In the genomic region with DNA sequence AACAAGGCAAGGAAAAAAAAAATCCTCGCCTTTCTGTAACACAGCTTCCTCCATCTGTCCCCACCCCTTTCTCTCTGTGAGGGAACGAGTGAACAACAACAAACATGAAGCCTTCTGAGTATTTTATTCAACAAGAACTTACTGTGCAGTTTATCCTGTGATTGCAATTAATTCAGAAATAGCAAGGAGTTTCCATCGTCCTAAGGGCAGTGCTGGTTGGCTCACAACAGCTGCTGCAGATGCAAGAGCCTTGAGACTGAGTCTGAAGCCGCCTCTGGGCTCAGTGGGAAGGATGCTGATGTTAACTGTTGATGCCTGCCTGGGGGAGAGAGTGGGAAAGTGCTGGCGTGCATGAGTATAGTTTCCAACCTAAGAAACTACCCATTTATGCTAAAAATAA, we compare ENCODE assay signal across 40 mouse cellular contexts. TPM values are rescaled to one million over a fixed set of nuclear protein-coding genes. Genes with fewer than 3 reads are reported as not detected.
DNase-seq lines count a peak whose midpoint lies in the region; ATAC-seq and TF ChIP-seq lines count a peak whose summit lies in the region.
"Had no signal": no experiment of that assay in that cellular context is flagged by ENCODE, and none has a peak within 500 bp of the region (broad histone marks: within the 10 kb centered on the region; RNA-seq: fewer than 3 reads in every experiment).

No protein-coding gene starts in this region.

- H3K9ac ChIP-seq in forebrain, embryonic 11.5 days (ENCODE audit: low read length) = no peak overlapping the region
- H3K9ac ChIP-seq in midbrain, embryonic 11.5 days (ENCODE audit: low read length) = no peak overlapping the region
- H3K9ac ChIP-seq in midbrain, embryonic 15.5 days = no peak overlapping the region
- H3K9ac ChIP-seq: embryonic facial prominence, embryonic 12.5 days; heart, embryonic 13.5 days; kidney, embryonic 15.5 days; limb, embryonic 13.5 days; neural tube, embryonic 12.5 days had no signal

- WGBS in forebrain, embryonic 11.5 days = 69% methylated on average over 5 of the region's 5 CpGs
- WGBS in forebrain, embryonic 10.5 days = 73% methylated on average over 5 of the region's 5 CpGs
- WGBS in midbrain, embryonic 11.5 days = 67% methylated on average over 5 of the region's 5 CpGs
- WGBS in midbrain, embryonic 15.5 days = 54% methylated on average over 5 of the region's 5 CpGs

- no peaks in the 10 kb centered on the region for H3K9me3 ChIP-seq in forebrain, embryonic 11.5 days (ENCODE audit: control insufficient read depth, low read length)
- no peaks in the 10 kb centered on the region for H3K9me3 ChIP-seq in forebrain, embryonic 10.5 days
- no peaks in the 10 kb centered on the region for H3K9me3 ChIP-seq in midbrain, embryonic 11.5 days (ENCODE audit: control insufficient read depth, low read length)
- no peaks in the 10 kb centered on the region for H3K9me3 ChIP-seq in midbrain, embryonic 15.5 days
- H3K9me3 ChIP-seq: embryonic facial prominence, embryonic 12.5 days; heart, embryonic 13.5 days; kidney, embryonic 15.5 days; limb, embryonic 13.5 days; megakaryocyte, embryonic 14.5 days; neural tube, embryonic 12.5 days had no signal

- intact Hi-C loops in gastrocnemius, adult 2 months (cut with DNase I) = no loop called here

- no peaks in the 10 kb centered on the region for H3K27me3 ChIP-seq in forebrain, embryonic 11.5 days (ENCODE audit: control insufficient read depth, insufficient read depth, low read length)
- no peaks in the 10 kb centered on the region for H3K27me3 ChIP-seq in forebrain, embryonic 10.5 days (ENCODE audit: poor library complexity, severe bottlenecking)
- H3K27me3 ChIP-seq in midbrain, embryonic 11.5 days (ENCODE audit: control insufficient read depth, insufficient read depth, low read length) = no peaks in the 10 kb centered on the region
- H3K27me3 ChIP-seq in midbrain, embryonic 15.5 days (replicated peaks) = no peaks in the 10 kb centered on the region
- H3K27me3 ChIP-seq: heart, embryonic 13.5 days; kidney, embryonic 15.5 days; limb, embryonic 13.5 days; neural tube, embryonic 12.5 days had no signal

- H3K4me3 ChIP-seq in forebrain, embryonic 11.5 days (ENCODE audit: low read depth, low read length) = no peak overlapping the region
- H3K4me3 ChIP-seq in forebrain, embryonic 10.5 days = no peak overlapping the region
- no peak overlapping the region for H3K4me3 ChIP-seq in gastrocnemius, adult 2 months
- no peak overlapping the region for H3K4me3 ChIP-seq in midbrain, embryonic 11.5 days (ENCODE audit: low read depth, low read length)
- H3K4me3 ChIP-seq in midbrain, embryonic 15.5 days = no peak overlapping the region
- H3K4me3 ChIP-seq: embryonic facial prominence, embryonic 12.5 days; heart, embryonic 13.5 days; kidney, embryonic 15.5 days; limb, embryonic 13.5 days; megakaryocyte, embryonic 14.5 days; neural tube, embryonic 12.5 days had no signal

- no peaks in the 10 kb centered on the region for H3K36me3 ChIP-seq in forebrain, embryonic 11.5 days (ENCODE audit: control insufficient read depth, insufficient read depth, low read length)
- no peaks in the 10 kb centered on the region for H3K36me3 ChIP-seq in forebrain, embryonic 10.5 days (replicated peaks)
- no peaks in the 10 kb centered on the region for H3K36me3 ChIP-seq in midbrain, embryonic 11.5 days (ENCODE audit: control insufficient read depth, insufficient read depth, low read length)
- H3K36me3 ChIP-seq in midbrain, embryonic 15.5 days (replicated peaks) = no peaks in the 10 kb centered on the region
- H3K36me3 ChIP-seq: embryonic facial prominence, embryonic 12.5 days; heart, embryonic 13.5 days; kidney, embryonic 15.5 days; limb, embryonic 13.5 days; neural tube, embryonic 12.5 days had no signal

- H3K4me2 ChIP-seq in forebrain, embryonic 11.5 days (ENCODE audit: low read depth, low read length, severe bottlenecking) = no peak overlapping the region
- no peak overlapping the region for H3K4me2 ChIP-seq in midbrain, embryonic 11.5 days
- no peak overlapping the region for H3K4me2 ChIP-seq in midbrain, embryonic 15.5 days
- H3K4me2 ChIP-seq: embryonic facial prominence, embryonic 12.5 days; heart, embryonic 13.5 days; kidney, embryonic 15.5 days; limb, embryonic 13.5 days; liver, embryonic 11.5 days; neural tube, embryonic 12.5 days had no signal

- no peak for ATAC-seq in forebrain, embryonic 11.5 days (replicated peaks; ENCODE audit: low FRiP score)
- no peak for ATAC-seq in midbrain, embryonic 11.5 days (ENCODE audit: low FRiP score)
- no peak; the same call in 1 of the 2 replicates for ATAC-seq in midbrain, embryonic 15.5 days (replicated peaks)
- ATAC-seq: inflammation-experienced regulatory T-cells, adult 6 months; midbrain, embryonic 16.5 days had no signal

- DNase-seq in forebrain, embryonic 11.5 days (ENCODE audit: low spot score) = peak; percentile 32
- DNase-seq in forebrain, embryonic 10.5 days (ENCODE audit: extremely low spot score, low spot score) = no peak
- DNase-seq in gastrocnemius, adult 2 months = no peak
- no peak for DNase-seq in gastrocnemius, adult 18-20 months (ENCODE audit: low spot score)
- peak; percentile 17 for DNase-seq in kidney, postnatal 10 days
- DNase-seq in kidney, adult 8-10 months = no peak
- DNase-seq in midbrain, embryonic 11.5 days (ENCODE audit: low spot score, missing footprints) = peak; percentile 62
- DNase-seq: adrenal gland, postnatal 10 days; cerebellum, adult 11-12 months; cerebellum, adult 9-11 months; embryo, embryonic 11 days; gastrocnemius, postnatal 36 days; heart, adult 18-20 months; heart, postnatal 10 days; kidney, adult 11 months; kidney, postnatal 36 days; lung, postnatal 4 days; right cerebral cortex, postnatal 4 days; thymus, adult 18-20 months; thymus, postnatal 25 days had no signal

- H3K4me1 ChIP-seq in forebrain, embryonic 11.5 days (replicated peaks; ENCODE audit: control insufficient read depth, insufficient read depth, low read length) = no peaks in the 10 kb centered on the region
- peaks cover 18% of the 10 kb centered on the region for H3K4me1 ChIP-seq in forebrain, embryonic 10.5 days
- peaks cover 4% of the 10 kb centered on the region for H3K4me1 ChIP-seq in midbrain, embryonic 11.5 days (ENCODE audit: control insufficient read depth, insufficient read depth, low read length)
- peaks cover 14% of the 10 kb centered on the region for H3K4me1 ChIP-seq in midbrain, embryonic 15.5 days
- H3K4me1 ChIP-seq: megakaryocyte, embryonic 14.5 days had no signal

- no peak overlapping the region for H3K27ac ChIP-seq in forebrain, embryonic 11.5 days (ENCODE audit: low read depth, low read length)
- no peak overlapping the region for H3K27ac ChIP-seq in forebrain, embryonic 10.5 days
- H3K27ac ChIP-seq in gastrocnemius, adult 2 months = peak overlapping the region; percentile 48; the same call in 1 of the 2 replicates
- H3K27ac ChIP-seq in midbrain, embryonic 11.5 days (ENCODE audit: low read depth, low read length) = no peak overlapping the region
- H3K27ac ChIP-seq in midbrain, embryonic 15.5 days = no peak overlapping the region
- H3K27ac ChIP-seq: embryonic facial prominence, embryonic 12.5 days; heart, embryonic 13.5 days; kidney, embryonic 15.5 days; limb, embryonic 13.5 days; neural tube, embryonic 12.5 days; stomach, postnatal 0 days had no signal

- TF ChIP-seq CTCF in gastrocnemius, adult 2 months (IDR thresholded peaks at IDR 0.05) = no peak

RNA-seq across cellular contexts. Expression of a gene that starts 18.4 kb away (rescaled TPM):
- 0.11 TPM in 1 of 2 replicates, not detected in the other for polyA plus RNA-seq in forebrain, embryonic 11.5 days (2014; fragmentation: Nextera tagmentation; extraction: Ambion mirVana)
- not detected in 2 replicates for polyA plus RNA-seq in forebrain, embryonic 10.5 days (2016; fragmentation: Nextera tagmentation; extraction: Ambion mirVana)
- total RNA-seq in gastrocnemius, adult 2 months (2021) = not detected
- not detected for total RNA-seq in gastrocnemius, adult 18-20 months (2021)
- polyA plus RNA-seq in midbrain, embryonic 11.5 days (2014; fragmentation: Nextera tagmentation; extraction: Ambion mirVana) = 0.07 TPM in 1 of 2 replicates, not detected in the other
- polyA plus RNA-seq in midbrain, embryonic 15.5 days (2015; fragmentation: Nextera tagmentation; extraction: Ambion mirVana) = 0.08 and 0.10 TPM in 2 replicates
- total RNA-seq: CH12.LX; ES-E14; gastrocnemius, postnatal 36 days; heart, postnatal 10 days; hematopoietic stem cell, adult 5-6 weeks; left cerebral cortex, postnatal 36 days had no signal
- polyA plus RNA-seq: C2C12; embryonic facial prominence, embryonic 12.5 days; heart, embryonic 13.5 days; kidney, embryonic 15.5 days; liver, embryonic 11.5 days; lung, embryonic 16.5 days; neural tube, embryonic 12.5 days; spleen, adult 2 months had no signal

RNA-seq across cellular contexts. Expression of a gene that starts 20.7 kb away (rescaled TPM):
- 174 and 177 TPM in 2 replicates for polyA plus RNA-seq in forebrain, embryonic 11.5 days (2014; fragmentation: Nextera tagmentation; extraction: Ambion mirVana)
- polyA plus RNA-seq in forebrain, embryonic 10.5 days (2016; fragmentation: Nextera tagmentation; extraction: Ambion mirVana) = 177 and 184 TPM in 2 replicates
- total RNA-seq in gastrocnemius, adult 2 months (2021) = 10 to 100 TPM; 57.8 to 64.8 TPM
- 10 to 100 TPM; 57.2 to 58.1 TPM for total RNA-seq in gastrocnemius, adult 18-20 months (2021)
- 195 and 198 TPM in 2 replicates for polyA plus RNA-seq in midbrain, embryonic 11.5 days (2014; fragmentation: Nextera tagmentation; extraction: Ambion mirVana)
- polyA plus RNA-seq in midbrain, embryonic 15.5 days (2015; fragmentation: Nextera tagmentation; extraction: Ambion mirVana) = 177 and 189 TPM in 2 replicates

RNA-seq across cellular contexts. Expression of a gene that starts 27.5 kb away (rescaled TPM):
- polyA plus RNA-seq in forebrain, embryonic 11.5 days (2014; fragmentation: Nextera tagmentation; extraction: Ambion mirVana) = not detected in 2 replicates
- not detected in 2 replicates for polyA plus RNA-seq in forebrain, embryonic 10.5 days (2016; fragmentation: Nextera tagmentation; extraction: Ambion mirVana)
- not detected for total RNA-seq in gastrocnemius, adult 2 months (2021)
- total RNA-seq in gastrocnemius, adult 18-20 months (2021) = not detected
- polyA plus RNA-seq in midbrain, embryonic 11.5 days (2014; fragmentation: Nextera tagmentation; extraction: Ambion mirVana) = not detected in 2 replicates
- not detected in 2 replicates for polyA plus RNA-seq in midbrain, embryonic 15.5 days (2015; fragmentation: Nextera tagmentation; extraction: Ambion mirVana)
- total RNA-seq: CH12.LX; ES-E14; gastrocnemius, postnatal 36 days; heart, adult 18-20 months; heart, postnatal 10 days; hematopoietic stem cell, adult 5-6 weeks; left cerebral cortex, adult 18-20 months; left cerebral cortex, postnatal 36 days had no signal
- polyA plus RNA-seq: embryonic facial prominence, embryonic 12.5 days; heart, embryonic 13.5 days; kidney, embryonic 15.5 days; limb, embryonic 13.5 days; liver, embryonic 11.5 days; liver, embryonic 16.5 days; midbrain, embryonic 16.5 days; neural tube, embryonic 12.5 days; spleen, adult 2 months had no signal

RNA-seq across cellular contexts. Expression of a gene that starts 33.1 kb away (rescaled TPM):
- 2.3 and 3.2 TPM in 2 replicates for polyA plus RNA-seq in forebrain, embryonic 11.5 days (2014; fragmentation: Nextera tagmentation; extraction: Ambion mirVana)
- 1.9 and 2.2 TPM in 2 replicates for polyA plus RNA-seq in forebrain, embryonic 10.5 days (2016; fragmentation: Nextera tagmentation; extraction: Ambion mirVana)
- under 1 TPM in 1 of 2 experiments, not detected in 1; 0.17 TPM for total RNA-seq in gastrocnemius, adult 2 months (2021)
- under 1 TPM; 0.09 TPM for total RNA-seq in gastrocnemius, adult 18-20 months (2021)
- polyA plus RNA-seq in midbrain, embryonic 11.5 days (2014; fragmentation: Nextera tagmentation; extraction: Ambion mirVana) = 1.8 and 2.2 TPM in 2 replicates
- 2.3 and 2.8 TPM in 2 replicates for polyA plus RNA-seq in midbrain, embryonic 15.5 days (2015; fragmentation: Nextera tagmentation; extraction: Ambion mirVana)
- total RNA-seq: hematopoietic stem cell, adult 5-6 weeks had no signal

RNA-seq across cellular contexts. Expression of a gene that starts 36.4 kb away (rescaled TPM):
- polyA plus RNA-seq in forebrain, embryonic 11.5 days (2014; fragmentation: Nextera tagmentation; extraction: Ambion mirVana) = not detected in 2 replicates
- polyA plus RNA-seq in forebrain, embryonic 10.5 days (2016; fragmentation: Nextera tagmentation; extraction: Ambion mirVana) = not detected in 2 replicates
- not detected for total RNA-seq in gastrocnemius, adult 2 months (2021)
- total RNA-seq in gastrocnemius, adult 18-20 months (2021) = not detected
- polyA plus RNA-seq in midbrain, embryonic 11.5 days (2014; fragmentation: Nextera tagmentation; extraction: Ambion mirVana) = not detected in 2 replicates
- polyA plus RNA-seq in midbrain, embryonic 15.5 days (2015; fragmentation: Nextera tagmentation; extraction: Ambion mirVana) = 0.27 TPM in 1 of 2 replicates, not detected in the other
- total RNA-seq: CH12.LX; ES-E14; gastrocnemius, postnatal 36 days; heart, adult 18-20 months; heart, postnatal 10 days; hematopoietic stem cell, adult 5-6 weeks; left cerebral cortex, adult 18-20 months; left cerebral cortex, postnatal 36 days had no signal
- polyA plus RNA-seq: C2C12; limb, embryonic 13.5 days; neural tube, embryonic 12.5 days had no signal

Comparison
In these comparisons a context has a peak if more than half of its experiments do, and no peak if none do; other contexts are left out.
1. DNase-seq: peak in forebrain, embryonic 11.5 days (single experiment), kidney, postnatal 10 days (single experiment) and midbrain, embryonic 11.5 days (single experiment); none in forebrain, embryonic 10.5 days (single experiment), gastrocnemius, adult 2 months (single experiment), gastrocnemius, adult 18-20 months (single experiment) and kidney, adult 8-10 months (0 of 2).